Mouse (Mus musculus): Measurements from ENCODE around the gene Zfp324.
"Not testable (repeated sequence)": the region's sequence is repeated elsewhere in the genome, so short reads cannot be mapped to it uniquely, and the experiment has no call there.

The Zfp324 gene

GRCm38 (mm10) chr7:12965678-12966091 lies at the start of gene Zfp324:
TSS of gene Zfp324 (plus strand) at chr7:12965838.
- in situ Hi-C loops (cut with MboI, MseI), result no loop called here

GRCm38 (mm10) chr7:12920495-12920894 lies 45.1 kb upstream of the Zfp324 start:
- in situ Hi-C loops (cut with MboI, MseI), result not testable (repeated sequence)

- in situ Hi-C loops (cut with MboI, MseI), result no loop called here
Measured at GRCm38 (mm10) chr7:12921318-12921704, 44.3 kb upstream of the Zfp324 start.

GRCm38 (mm10) chr7:12921705-12922465 lies 43.8 kb upstream of the Zfp324 start, which contains the start of gene Rps5:
TSS of gene Rps5 (plus strand) at chr7:12922290.
- in situ Hi-C loops (cut with MboI, MseI), result no loop called here

- in situ Hi-C loops (cut with MboI, MseI), result no loop called here
Measured at GRCm38 (mm10) chr7:12922729-12923128, 42.9 kb upstream of the Zfp324 start.

- in situ Hi-C loops (cut with MboI, MseI), result no loop called here
Measured at GRCm38 (mm10) chr7:12926316-12926715, 39.3 kb upstream of the Zfp324 start.

- in situ Hi-C loops (cut with MboI, MseI), result no loop called here
Measured at GRCm38 (mm10) chr7:12927191-12927680, 38.4 kb upstream of the Zfp324 start, which contains the start of gene Rnf225. TSS of gene Rnf225 (plus strand) at chr7:12927416.

- in situ Hi-C loops (cut with MboI, MseI), result no loop called here
Measured at GRCm38 (mm10) chr7:12927693-12928589, 37.7 kb upstream of the Zfp324 start.

GRCm38 (mm10) chr7:12933615-12934140 lies 32.0 kb upstream of the Zfp324 start:
- in situ Hi-C loops (cut with MboI, MseI), result no loop called here

- in situ Hi-C loops (cut with MboI, MseI), result no loop called here
Measured at GRCm38 (mm10) chr7:12934808-12935207, 30.8 kb upstream of the Zfp324 start.

- in situ Hi-C loops (cut with MboI, MseI), result not testable (repeated sequence)
Measured at GRCm38 (mm10) chr7:12937254-12937803, 28.3 kb upstream of the Zfp324 start.

- in situ Hi-C loops (cut with MboI, MseI), result loop anchor here (5.0 to 10.0 kb wide), 2 partner anchors 337 to 1674 kb away; partner anchors contain the start of genes Lig1 and Zswim9
Measured at GRCm38 (mm10) chr7:12940599-12940998, 25.0 kb upstream of the Zfp324 start.

GRCm38 (mm10) chr7:12943488-12943887 lies 22.1 kb upstream of the Zfp324 start:
- in situ Hi-C loops (cut with MboI, MseI), result loop anchor here (5.0 to 10.0 kb wide), 2 partner anchors 334 to 1671 kb away; partner anchors contain the start of genes Lig1 and Zswim9

GRCm38 (mm10) chr7:12949032-12949871 lies 16.4 kb upstream of the Zfp324 start:
- in situ Hi-C loops (cut with MboI, MseI), result loop anchor here (10.0 kb wide), 1 partner anchor 1666 kb away; no protein-coding TSS in a partner anchor

- in situ Hi-C loops (cut with MboI, MseI), result loop anchor here (10.0 kb wide), 1 partner anchor 1665 kb away; no protein-coding TSS in a partner anchor
Measured at GRCm38 (mm10) chr7:12949872-12950229, 15.8 kb upstream of the Zfp324 start.

GRCm38 (mm10) chr7:12954896-12955295 lies 10.7 kb upstream of the Zfp324 start:
- in situ Hi-C loops (cut with MboI, MseI), result no loop called here

GRCm38 (mm10) chr7:12957511-12957910 lies 8.1 kb upstream of the Zfp324 start:
- in situ Hi-C loops (cut with MboI, MseI), result no loop called here

- in situ Hi-C loops (cut with MboI, MseI), result no loop called here
Measured at GRCm38 (mm10) chr7:12958948-12959347, 6.7 kb upstream of the Zfp324 start.

- in situ Hi-C loops (cut with MboI, MseI), result no loop called here
Measured at GRCm38 (mm10) chr7:12959718-12960117, 5.9 kb upstream of the Zfp324 start.

GRCm38 (mm10) chr7:12961511-12962141 lies 4.0 kb upstream of the Zfp324 start:
- in situ Hi-C loops (cut with MboI, MseI), result no loop called here
